25 mouse cellular contexts compared by ENCODE assay signal in genomic region chr17:83845538-83845937, GRCm38 (mm10). TPM values are rescaled to one million over a fixed set of nuclear protein-coding genes. Genes with fewer than 3 reads are reported as not detected.
A peak's percentile ranks its signal among the peaks of the same experiment; 100 is the strongest.
DNase-seq lines count a peak whose midpoint lies in the region; ATAC-seq and TF ChIP-seq lines count a peak whose summit lies in the region.
"Had no signal": no experiment of that assay in that cellular context is flagged by ENCODE, and none has a peak within 500 bp of the region (broad histone marks: within the 10 kb centered on the region; RNA-seq: fewer than 3 reads in every experiment).

No protein-coding gene starts in this region.

- H3K27ac ChIP-seq in midbrain, embryonic 11.5 days (ENCODE audit: low read depth, low read length), result no peak overlapping the region
- no peak overlapping the region for H3K27ac ChIP-seq in midbrain, embryonic 10.5 days (replicated peaks)
- no peak overlapping the region for H3K27ac ChIP-seq in liver, embryonic 14.5 days
- H3K27ac ChIP-seq: embryonic facial prominence, embryonic 12.5 days; forebrain, embryonic 12.5 days; gastrocnemius, adult 2 months; hindbrain, embryonic 10.5 days; intestine, embryonic 15.5 days; limb, embryonic 10.5 days; neural tube, embryonic 12.5 days had no signal

- H3K9me3 ChIP-seq in midbrain, embryonic 11.5 days (ENCODE audit: control insufficient read depth, low read length), result no peaks in the 10 kb centered on the region
- H3K9me3 ChIP-seq in midbrain, embryonic 10.5 days (replicated peaks), result no peaks in the 10 kb centered on the region
- H3K9me3 ChIP-seq in liver, embryonic 14.5 days (ENCODE audit: control insufficient read depth, low read length), result no peaks in the 10 kb centered on the region
- H3K9me3 ChIP-seq: embryonic facial prominence, embryonic 12.5 days; forebrain, embryonic 12.5 days; hindbrain, embryonic 10.5 days; intestine, embryonic 15.5 days; limb, embryonic 10.5 days; neural tube, embryonic 12.5 days had no signal

- H3K9ac ChIP-seq in midbrain, embryonic 11.5 days (ENCODE audit: low read length), result no peak overlapping the region
- no peak overlapping the region for H3K9ac ChIP-seq in liver, embryonic 14.5 days (replicated peaks)
- H3K9ac ChIP-seq: embryonic facial prominence, embryonic 12.5 days; forebrain, embryonic 12.5 days; intestine, embryonic 15.5 days; neural tube, embryonic 12.5 days had no signal

- H3K27me3 ChIP-seq in midbrain, embryonic 11.5 days (ENCODE audit: control insufficient read depth, insufficient read depth, low read length), result no peaks in the 10 kb centered on the region
- H3K27me3 ChIP-seq in midbrain, embryonic 10.5 days (ENCODE audit: low read depth, poor library complexity, severe bottlenecking), result no peaks in the 10 kb centered on the region; the same call in 1 of the 2 replicates
- no peaks in the 10 kb centered on the region for H3K27me3 ChIP-seq in liver, embryonic 14.5 days (ENCODE audit: control insufficient read depth, insufficient read depth, low read length)
- H3K27me3 ChIP-seq: embryonic facial prominence, embryonic 12.5 days; forebrain, embryonic 12.5 days; intestine, embryonic 15.5 days; neural tube, embryonic 12.5 days had no signal

- no peak for TF ChIP-seq EP300 in liver, embryonic 14.5 days (IDR thresholded peaks at IDR 0.05; ENCODE audit: low read depth)

- H3K4me3 ChIP-seq in midbrain, embryonic 11.5 days (ENCODE audit: low read depth, low read length), result no peak overlapping the region
- H3K4me3 ChIP-seq in midbrain, embryonic 10.5 days, result no peak overlapping the region
- no peak overlapping the region for H3K4me3 ChIP-seq in liver, embryonic 14.5 days (ENCODE audit: insufficient read depth in 1 of 2, low read depth in 2 of 2, low read length in 2 of 2)
- H3K4me3 ChIP-seq: embryonic facial prominence, embryonic 12.5 days; forebrain, embryonic 12.5 days; gastrocnemius, adult 2 months; hindbrain, embryonic 10.5 days; intestine, embryonic 15.5 days; limb, embryonic 10.5 days; neural tube, embryonic 12.5 days had no signal

- H3K4me2 ChIP-seq in midbrain, embryonic 11.5 days, result no peak overlapping the region
- H3K4me2 ChIP-seq in liver, embryonic 14.5 days (ENCODE audit: low read depth), result peak overlapping the region; percentile 43
- H3K4me2 ChIP-seq: embryonic facial prominence, embryonic 12.5 days; forebrain, embryonic 12.5 days; heart, embryonic 11.5 days; intestine, embryonic 15.5 days; neural tube, embryonic 12.5 days had no signal

- peak; percentile 70 for DNase-seq in kidney, adult 11 months
- no peak for DNase-seq in kidney, postnatal 4 days
- DNase-seq in midbrain, embryonic 11.5 days (ENCODE audit: low spot score, missing footprints), result peak; percentile 14
- no peak for DNase-seq in midbrain, embryonic 10.5 days (ENCODE audit: low spot score)
- no peak for DNase-seq in liver, embryonic 14.5 days (ENCODE audit: low read depth in 3 of 3, low spot score in 3 of 3)
- no peak for DNase-seq in heart, adult 18-20 months
- DNase-seq: adrenal gland, postnatal 10 days; cerebellum, adult 2 months; cerebellum, postnatal 25 days; gastrocnemius, adult 2 months; lung, adult 2 months; midbrain, embryonic 14.5 days; retina, postnatal 1 day; right cerebral cortex, postnatal 25 days; thymus, postnatal 25 days had no signal

- peaks cover 5% of the 10 kb centered on the region for H3K4me1 ChIP-seq in midbrain, embryonic 11.5 days (ENCODE audit: control insufficient read depth, insufficient read depth, low read length)
- H3K4me1 ChIP-seq in midbrain, embryonic 10.5 days, result peaks cover 24% of the 10 kb centered on the region
- H3K4me1 ChIP-seq in liver, embryonic 14.5 days (replicated peaks; ENCODE audit: control insufficient read depth in 2 of 2, insufficient read depth in 2 of 2, low read length in 1 of 2), result peaks cover 3 to 31% of the 10 kb centered on the region in 2 experiments; a peak in 3 of 4 replicates

- no peaks in the 10 kb centered on the region for H3K36me3 ChIP-seq in midbrain, embryonic 11.5 days (ENCODE audit: control insufficient read depth, insufficient read depth, low read length)
- H3K36me3 ChIP-seq in midbrain, embryonic 10.5 days, result no peaks in the 10 kb centered on the region
- H3K36me3 ChIP-seq in liver, embryonic 14.5 days (replicated peaks; ENCODE audit: control insufficient read depth, insufficient read depth, low read depth), result no peaks in the 10 kb centered on the region
- H3K36me3 ChIP-seq: embryonic facial prominence, embryonic 12.5 days; forebrain, embryonic 12.5 days; hindbrain, embryonic 10.5 days; intestine, embryonic 15.5 days; limb, embryonic 10.5 days; neural tube, embryonic 12.5 days had no signal

- WGBS in midbrain, embryonic 11.5 days, result 88% methylated on average over 8 of the region's 8 CpGs
- WGBS in midbrain, embryonic 10.5 days, result 86% methylated on average over 8 of the region's 8 CpGs
- whole genome bisulfite sequencing in liver, embryonic 14.5 days (ENCODE audit: insufficient replicate concordance), result 49% methylated on average over 8 of the region's 8 CpGs

- no peak for TF ChIP-seq CTCF in liver, embryonic 14.5 days (IDR thresholded peaks at IDR 0.05; ENCODE audit: low read depth)

- ATAC-seq in midbrain, embryonic 11.5 days (ENCODE audit: low FRiP score), result no peak
- peak; percentile 38; the same call in 1 of the 2 replicates for ATAC-seq in liver, embryonic 14.5 days (ENCODE audit: insufficient read depth)
- ATAC-seq in granulocyte monocyte progenitor cell, adult 5-6 weeks (replicated peaks; ENCODE audit: poor library complexity, severe bottlenecking), result no peak
- ATAC-seq: hindbrain, embryonic 16.5 days; intestine, embryonic 15.5 days had no signal

RNA-seq across cellular contexts. Expression of gene Haao, which starts 2.2 kb away (rescaled TPM):
- polyA plus RNA-seq in midbrain, embryonic 11.5 days (2014; fragmentation: Nextera tagmentation; extraction: Ambion mirVana), result 0.22 TPM in 1 of 2 replicates, not detected in the other
- 0.11 and 0.27 TPM in 2 replicates for polyA plus RNA-seq in midbrain, embryonic 10.5 days (2016; fragmentation: Nextera tagmentation; extraction: Ambion mirVana)
- 14.2 and 19.6 TPM in 2 replicates for polyA plus RNA-seq in liver, embryonic 14.5 days (2012; rRNA removed)
- polyA plus RNA-seq in liver, embryonic 14.5 days (2014; fragmentation: Nextera tagmentation; extraction: Ambion mirVana), result 30.5 and 33.3 TPM in 2 replicates
- total RNA-seq in heart, adult 18-20 months (2021), result 1 to 10 TPM in 1 of 2 experiments, under 1 TPM in 1; 0.27 to 2.0 TPM
- 36.7 and 42.2 TPM in 2 replicates for total RNA-seq in granulocyte monocyte progenitor cell, adult 5-6 weeks (2014; fragmentation: Nextera tagmentation)
- 17.0 and 26.2 TPM in 2 replicates for total RNA-seq in granulocyte monocyte progenitor cell, adult 5-6 weeks (2017)
- total RNA-seq: gastrocnemius, adult 2 months; layer of hippocampus, postnatal 14 days had no signal
- polyA plus RNA-seq: forebrain, embryonic 12.5 days; neural tube, embryonic 12.5 days had no signal

Comparison
In these comparisons a context has a peak if more than half of its experiments do, and no peak if none do; other contexts are left out.
1. DNase-seq: peak in kidney, adult 11 months (single experiment) and midbrain, embryonic 11.5 days (single experiment); none in kidney, postnatal 4 days (0 of 2), midbrain, embryonic 10.5 days (single experiment), liver, embryonic 14.5 days (0 of 3) and heart, adult 18-20 months (0 of 2).
2. RNA of gene Haao, which starts 2.2 kb away (polyA plus RNA-seq): 14.2 to 33.3 TPM in liver, embryonic 14.5 days; 0.11 to 0.27 TPM in midbrain, embryonic 10.5 days and 0.22 TPM in midbrain, embryonic 11.5 days; every median in the first group is over 10 times any median in the second.